ENCODE assay signal across 11 mouse cellular contexts in the genomic region with DNA sequence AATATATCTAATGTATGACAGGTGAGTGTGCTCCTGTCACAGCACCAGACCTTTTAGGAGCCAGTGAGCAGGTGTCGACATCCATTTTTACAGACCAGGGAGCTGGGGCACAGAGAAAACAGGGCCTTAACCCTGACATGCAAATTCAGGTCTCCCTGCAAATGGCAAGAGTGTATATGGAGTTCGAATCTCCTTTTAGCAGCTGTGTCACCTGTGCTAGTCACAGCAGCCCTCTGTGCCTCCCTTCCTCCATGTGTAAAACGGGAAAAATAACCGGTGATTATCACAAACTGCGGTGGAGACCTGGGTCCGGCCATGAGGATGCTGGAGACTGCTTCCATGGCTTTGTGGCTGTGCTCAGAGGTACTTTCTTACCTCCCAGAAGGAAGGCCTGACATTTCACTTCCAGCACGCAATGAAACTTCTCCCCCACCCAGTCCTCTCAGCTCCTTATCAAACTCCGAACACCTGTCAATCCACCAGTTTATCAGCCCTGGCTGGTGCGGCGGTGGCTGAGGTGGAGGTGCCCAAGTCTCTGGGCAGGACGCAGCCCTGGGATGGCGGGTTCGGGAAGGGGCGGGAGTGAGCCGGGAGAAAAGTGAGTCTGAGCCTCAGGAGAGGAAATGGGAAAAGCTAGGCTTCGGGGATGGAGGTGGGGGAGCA. TPM values are rescaled to one million over a fixed set of nuclear protein-coding genes. Genes with fewer than 3 reads are reported as not detected.
DNase-seq lines count a peak whose midpoint lies in the region; ATAC-seq and TF ChIP-seq lines count a peak whose summit lies in the region.
"Had no signal": no experiment of that assay in that cellular context is flagged by ENCODE, and none has a peak within 500 bp of the region (broad histone marks: within the 10 kb centered on the region; RNA-seq: fewer than 3 reads in every experiment).

No protein-coding gene starts in this region.

- DNase-seq in kidney, adult 11 months, result no peak
- DNase-seq in MEL (ENCODE audit: low read depth, low spot score), result peak; percentile 89
- DNase-seq in liver, postnatal 0 days, result peak; percentile 81
- DNase-seq in adrenal gland, postnatal 10 days, result no peak
- no peak for DNase-seq in adrenal gland, postnatal 4 days (ENCODE audit: low spot score in 2 of 2)
- no peak for DNase-seq in cerebellum, adult 8-10 months
- DNase-seq: cerebellum, adult 9-10 months; gastrocnemius, postnatal 36 days; thymus, postnatal 36 days had no signal

- H3K4me3 ChIP-seq in kidney, embryonic 14.5 days (ENCODE audit: low read length), result 0 out of 2 replicates have a peak overlapping the region, but pooled peaks have one; percentile 2
- peak overlapping the region; percentile 45 to 47 for H3K4me3 ChIP-seq in MEL (ENCODE audit: control insufficient read depth in 1 of 2, insufficient read depth in 1 of 2, low read depth in 2 of 2, low read length in 2 of 2)
- no peak overlapping the region for H3K4me3 ChIP-seq in embryonic facial prominence, embryonic 15.5 days (replicated peaks)
- peak overlapping the region; percentile 61 for H3K4me3 ChIP-seq in liver, postnatal 0 days (ENCODE audit: low read depth, low read length)

- peak overlapping the region; percentile 29 for H3K4me2 ChIP-seq in kidney, embryonic 14.5 days (replicated peaks; ENCODE audit: low read depth, low read length)
- H3K4me2 ChIP-seq in embryonic facial prominence, embryonic 15.5 days (replicated peaks), result 0 out of 2 replicates have a peak overlapping the region, but pooled peaks have one; percentile 2
- H3K4me2 ChIP-seq in liver, postnatal 0 days (ENCODE audit: low read depth, low read length), result peak overlapping the region; percentile 76

- peak overlapping the region; percentile 40 for H3K9ac ChIP-seq in kidney, embryonic 14.5 days (ENCODE audit: low read depth, low read length)
- H3K9ac ChIP-seq in MEL (ENCODE audit: control insufficient read depth, low read depth, low read length, poor library complexity, severe bottlenecking), result peak overlapping the region; percentile 58
- H3K9ac ChIP-seq in embryonic facial prominence, embryonic 15.5 days, result no peak overlapping the region
- H3K9ac ChIP-seq in liver, postnatal 0 days (replicated peaks), result peak overlapping the region; percentile 69

- no peaks in the 10 kb centered on the region for H3K9me3 ChIP-seq in kidney, embryonic 14.5 days (ENCODE audit: control insufficient read depth, low read length)
- H3K9me3 ChIP-seq in MEL (replicated peaks; ENCODE audit: insufficient read depth, low read length), result no peaks in the 10 kb centered on the region
- H3K9me3 ChIP-seq in embryonic facial prominence, embryonic 15.5 days (replicated peaks), result no peaks in the 10 kb centered on the region
- no peaks in the 10 kb centered on the region for H3K9me3 ChIP-seq in liver, postnatal 0 days (ENCODE audit: low read length)

- no peak for TF ChIP-seq RAD21 in MEL (IDR thresholded peaks at IDR 0.05; ENCODE audit: low read depth, low read length)

- TF ChIP-seq EP300 in MEL (IDR thresholded peaks at IDR 0.05; ENCODE audit: low read depth in 1 of 2, low read length in 2 of 2), result peak; percentile 90 to 96
- TF ChIP-seq EP300 in liver, postnatal 0 days (IDR thresholded peaks at IDR 0.05; ENCODE audit: low read depth), result peak; percentile 97

- TF ChIP-seq POLR2A in MEL (IDR thresholded peaks at IDR 0.05; ENCODE audit: control insufficient read depth in 1 of 2, insufficient read depth in 1 of 2, low read depth in 1 of 2, low read length in 2 of 2, poor library complexity in 1 of 2), result no peak

- ATAC-seq in kidney, embryonic 14.5 days (ENCODE audit: low FRiP score, low TSS enrichment), result peak; percentile 49; the same call in 1 of the 2 replicates
- ATAC-seq in embryonic facial prominence, embryonic 15.5 days (ENCODE audit: insufficient number of reproducible peaks, low FRiP score, low TSS enrichment, low read depth), result no peak
- peak; percentile 89 for ATAC-seq in liver, postnatal 0 days

- no peaks in the 10 kb centered on the region for H3K36me3 ChIP-seq in kidney, embryonic 14.5 days (ENCODE audit: control insufficient read depth, insufficient read depth, low read length)
- H3K36me3 ChIP-seq in MEL (ENCODE audit: control insufficient read depth in 1 of 2, insufficient read depth in 2 of 2, low read length in 2 of 2), result peaks cover 0 to 31% of the 10 kb centered on the region in 2 experiments; a peak in 2 of 4 replicates
- H3K36me3 ChIP-seq in embryonic facial prominence, embryonic 15.5 days, result no peaks in the 10 kb centered on the region
- peaks cover 9% of the 10 kb centered on the region; the same call in 1 of the 2 replicates for H3K36me3 ChIP-seq in liver, postnatal 0 days (replicated peaks; ENCODE audit: insufficient read depth, low read length)

- peaks cover 10% of the 10 kb centered on the region for H3K27me3 ChIP-seq in kidney, embryonic 14.5 days (ENCODE audit: control insufficient read depth, insufficient read depth, low read length)
- H3K27me3 ChIP-seq in MEL (ENCODE audit: control insufficient read depth in 1 of 2, insufficient read depth in 2 of 2, low read length in 2 of 2), result no peaks in the 10 kb centered on the region
- H3K27me3 ChIP-seq in embryonic facial prominence, embryonic 15.5 days, result peaks cover 17% of the 10 kb centered on the region
- H3K27me3 ChIP-seq in liver, postnatal 0 days (ENCODE audit: insufficient read depth, low read length), result peaks cover 4% of the 10 kb centered on the region

- no peak overlapping the region for H3K27ac ChIP-seq in kidney, embryonic 14.5 days (ENCODE audit: low read depth, low read length)
- peak overlapping the region; percentile 85 for H3K27ac ChIP-seq in MEL (ENCODE audit: control insufficient read depth, low read depth, low read length)
- no peak overlapping the region for H3K27ac ChIP-seq in embryonic facial prominence, embryonic 15.5 days (replicated peaks)
- peak overlapping the region; percentile 96 for H3K27ac ChIP-seq in liver, postnatal 0 days (ENCODE audit: low read depth)

- no peak for TF ChIP-seq CTCF in MEL (IDR thresholded peaks at IDR 0.05 in 2 of 3, conservative IDR thresholded peaks at IDR 0.05 in 1 of 3; ENCODE audit: control insufficient read depth in 1 of 3, insufficient read depth in 1 of 3, low read depth in 2 of 3, low read length in 3 of 3, poor library complexity in 1 of 3, severe bottlenecking in 1 of 3)
- no peak for TF ChIP-seq CTCF in liver, postnatal 0 days (IDR thresholded peaks at IDR 0.05; ENCODE audit: low read depth)

- 11% methylated on average over 16 of the region's 16 CpGs for WGBS in kidney, embryonic 14.5 days
- 12% methylated on average over 16 of the region's 16 CpGs for WGBS in embryonic facial prominence, embryonic 15.5 days
- 13% methylated on average over 16 of the region's 16 CpGs for WGBS in liver, postnatal 0 days (ENCODE audit: insufficient replicate concordance)

- H3K79me2 ChIP-seq in MEL (ENCODE audit: control insufficient read depth, insufficient read depth, low read length, poor library complexity), result no peaks in the 10 kb centered on the region; the same call in 1 of the 2 replicates

- H3K4me1 ChIP-seq in kidney, embryonic 14.5 days (ENCODE audit: control insufficient read depth, insufficient read depth, low read length), result peaks cover 9% of the 10 kb centered on the region
- peaks cover 23 to 36% of the 10 kb centered on the region in 2 experiments for H3K4me1 ChIP-seq in MEL (ENCODE audit: control insufficient read depth in 1 of 2, insufficient read depth in 2 of 2, low read length in 2 of 2)
- peaks cover 15% of the 10 kb centered on the region for H3K4me1 ChIP-seq in embryonic facial prominence, embryonic 15.5 days
- peaks cover 21% of the 10 kb centered on the region for H3K4me1 ChIP-seq in liver, postnatal 0 days (ENCODE audit: insufficient read depth)

RNA-seq across cellular contexts. Expression of gene Rhd, which starts 4.9 kb away (rescaled TPM):
- polyA plus RNA-seq in kidney, embryonic 14.5 days (2014; fragmentation: Nextera tagmentation; extraction: Ambion mirVana), result 1.1 and 1.2 TPM in 2 replicates
- total RNA-seq in MEL (2012; rRNA removed), result 64.8 and 176 TPM in 2 replicates
- polyA plus RNA-seq in MEL (2012; ENCODE audit: insufficient read depth in 1 of 2, insufficient read length in 2 of 2, low read depth in 1 of 2, low replicate concordance in 2 of 2, missing spikeins in 1 of 2), result 10 to 100 TPM in 1 of 2 experiments, not detected in 1; 49.9 TPM
- polyA plus RNA-seq in embryonic facial prominence, embryonic 15.5 days (2015; fragmentation: Nextera tagmentation; extraction: Ambion mirVana), result 2.3 and 2.9 TPM in 2 replicates
- 207 and 214 TPM in 2 replicates for polyA plus RNA-seq in liver, postnatal 0 days (2015; fragmentation: Nextera tagmentation; extraction: Ambion mirVana)
- 1 to 10 TPM; 2.5 to 7.2 TPM for total RNA-seq in adrenal gland, postnatal 10 days (2021)
- 10 to 100 TPM in 1 of 2 experiments, 1 to 10 TPM in 1; 6.5 to 12.0 TPM for total RNA-seq in adrenal gland, postnatal 4 days (2021)
- total RNA-seq: gastrocnemius, postnatal 36 days had no signal

RNA-seq across cellular contexts. Expression of gene Maco1, which starts 16.1 kb away (rescaled TPM):
- polyA plus RNA-seq in kidney, embryonic 14.5 days (2014; fragmentation: Nextera tagmentation; extraction: Ambion mirVana), result 40.8 and 43.5 TPM in 2 replicates
- 22.2 and 25.6 TPM in 2 replicates for total RNA-seq in MEL (2012; rRNA removed)
- 10 to 100 TPM in 1 of 2 experiments, not detected in 1; 35.9 TPM for polyA plus RNA-seq in MEL (2012; ENCODE audit: insufficient read depth in 1 of 2, insufficient read length in 2 of 2, low read depth in 1 of 2, low replicate concordance in 2 of 2, missing spikeins in 1 of 2)
- polyA plus RNA-seq in embryonic facial prominence, embryonic 15.5 days (2015; fragmentation: Nextera tagmentation; extraction: Ambion mirVana), result 45.3 and 47.0 TPM in 2 replicates
- polyA plus RNA-seq in liver, postnatal 0 days (2015; fragmentation: Nextera tagmentation; extraction: Ambion mirVana), result 13.6 and 14.6 TPM in 2 replicates
- total RNA-seq in adrenal gland, postnatal 10 days (2021), result 10 to 100 TPM; 33.3 to 34.5 TPM
- 10 to 100 TPM; 37.8 to 42.8 TPM for total RNA-seq in adrenal gland, postnatal 4 days (2021)

RNA-seq across cellular contexts. Expression of gene Tmem50a, which starts 45.6 kb away (rescaled TPM):
- polyA plus RNA-seq in kidney, embryonic 14.5 days (2014; fragmentation: Nextera tagmentation; extraction: Ambion mirVana), result 156 and 163 TPM in 2 replicates
- 58.5 and 64.7 TPM in 2 replicates for total RNA-seq in MEL (2012; rRNA removed)
- polyA plus RNA-seq in MEL (2012; ENCODE audit: insufficient read depth in 1 of 2, insufficient read length in 2 of 2, low read depth in 1 of 2, low replicate concordance in 2 of 2, missing spikeins in 1 of 2), result 100 to 1,000 TPM in 1 of 2 experiments, not detected in 1; 115 TPM
- 190 and 193 TPM in 2 replicates for polyA plus RNA-seq in embryonic facial prominence, embryonic 15.5 days (2015; fragmentation: Nextera tagmentation; extraction: Ambion mirVana)
- polyA plus RNA-seq in liver, postnatal 0 days (2015; fragmentation: Nextera tagmentation; extraction: Ambion mirVana), result 87.6 and 88.5 TPM in 2 replicates
- 100 to 1,000 TPM; 169 to 183 TPM for total RNA-seq in adrenal gland, postnatal 10 days (2021)
- total RNA-seq in adrenal gland, postnatal 4 days (2021), result 100 to 1,000 TPM; 214 to 225 TPM

RNA-seq across cellular contexts. Expression of gene Rsrp1, which starts 54.2 kb away (rescaled TPM):
- polyA plus RNA-seq in kidney, embryonic 14.5 days (2014; fragmentation: Nextera tagmentation; extraction: Ambion mirVana), result 339 and 370 TPM in 2 replicates
- total RNA-seq in MEL (2012; rRNA removed), result 58.1 and 59.5 TPM in 2 replicates
- 100 to 1,000 TPM in 1 of 2 experiments, not detected in 1; 110 TPM for polyA plus RNA-seq in MEL (2012; ENCODE audit: insufficient read depth in 1 of 2, insufficient read length in 2 of 2, low read depth in 1 of 2, low replicate concordance in 2 of 2, missing spikeins in 1 of 2)
- polyA plus RNA-seq in embryonic facial prominence, embryonic 15.5 days (2015; fragmentation: Nextera tagmentation; extraction: Ambion mirVana), result 505 and 540 TPM in 2 replicates
- polyA plus RNA-seq in liver, postnatal 0 days (2015; fragmentation: Nextera tagmentation; extraction: Ambion mirVana), result 185 and 225 TPM in 2 replicates
- total RNA-seq in adrenal gland, postnatal 10 days (2021), result 100 to 1,000 TPM; 250 to 386 TPM
- total RNA-seq in adrenal gland, postnatal 4 days (2021), result 100 to 1,000 TPM; 365 to 381 TPM

Comparison
In these comparisons a context has a peak if more than half of its experiments do, and no peak if none do; other contexts are left out.
1. H3K27ac ChIP-seq: peak in MEL (single experiment) and liver, postnatal 0 days (single experiment); none in kidney, embryonic 14.5 days (single experiment) and embryonic facial prominence, embryonic 15.5 days (single experiment).
2. H3K4me2 ChIP-seq: peak in every context shown above with its lines; median percentile 76 in liver, postnatal 0 days; 29 in kidney, embryonic 14.5 days; 2 in embryonic facial prominence, embryonic 15.5 days.
3. DNase-seq: peak in MEL (single experiment) and liver, postnatal 0 days (single experiment); none in kidney, adult 11 months (single experiment), adrenal gland, postnatal 10 days (single experiment), adrenal gland, postnatal 4 days (0 of 2) and cerebellum, adult 8-10 months (single experiment).